Mouse (Mus musculus) ovary, adult 10 weeks (tissue): ENCODE data around the gene Fpr-rs7. TPM values are rescaled to one million over a fixed set of nuclear protein-coding genes. Genes with fewer than 3 reads are reported as not detected.

ENCODE experiments used
- polyA plus RNA-seq: library from polyadenylated mRNA; stranded (reverse); fragments of 350-450 nt; fragmentation: Illumina TruSeq; extraction: RNeasy Lipid Tissue Mini Kit (QIAGEN cat#74804); gene quantifications from one replicate; pipeline ENCODE4 v1.2.3, GENCODE M21; 2014

Fpr-rs7 gene
- polyA plus RNA-seq: not detected

DNA sequence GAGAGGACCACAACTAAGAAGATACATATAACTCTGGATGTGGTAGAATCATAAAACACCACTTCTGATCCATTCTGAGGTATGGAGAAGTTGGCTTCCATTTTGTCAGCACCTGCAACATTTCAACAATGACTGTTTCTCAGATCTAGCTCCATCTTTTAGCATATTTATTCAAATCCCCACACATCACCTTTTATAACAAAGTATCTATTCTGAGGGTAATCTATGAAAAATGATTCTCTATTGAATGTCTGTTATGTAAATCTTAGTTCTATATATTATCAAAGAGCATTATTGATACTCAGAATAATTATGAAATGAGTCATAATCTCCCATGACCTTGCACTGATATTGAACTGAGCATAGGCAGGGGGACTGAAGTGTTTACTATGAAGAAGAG lies at the start of gene Fpr-rs7:
Gene Fpr-rs7 (minus strand): TSS at position 101 of the 400 bp plus-strand sequence.

Other genes with a start within 250 kb of the Fpr-rs7 start
- not detected for gene Vmn2r104, start 65.9 kb downstream of the Fpr-rs7 start, polyA plus RNA-seq
- not detected for gene Fpr-rs6, start 68.9 kb upstream of the Fpr-rs7 start, polyA plus RNA-seq
- not detected for gene Vmn2r105, start 120.8 kb upstream of the Fpr-rs7 start, polyA plus RNA-seq
- gene Vmn2r106, start 171.3 kb upstream of the Fpr-rs7 start, polyA plus RNA-seq: not detected
- gene Vmn2r107, start 231.0 kb upstream of the Fpr-rs7 start, polyA plus RNA-seq: not detected